8 mouse cellular contexts compared by ENCODE assay signal in the genomic region with DNA sequence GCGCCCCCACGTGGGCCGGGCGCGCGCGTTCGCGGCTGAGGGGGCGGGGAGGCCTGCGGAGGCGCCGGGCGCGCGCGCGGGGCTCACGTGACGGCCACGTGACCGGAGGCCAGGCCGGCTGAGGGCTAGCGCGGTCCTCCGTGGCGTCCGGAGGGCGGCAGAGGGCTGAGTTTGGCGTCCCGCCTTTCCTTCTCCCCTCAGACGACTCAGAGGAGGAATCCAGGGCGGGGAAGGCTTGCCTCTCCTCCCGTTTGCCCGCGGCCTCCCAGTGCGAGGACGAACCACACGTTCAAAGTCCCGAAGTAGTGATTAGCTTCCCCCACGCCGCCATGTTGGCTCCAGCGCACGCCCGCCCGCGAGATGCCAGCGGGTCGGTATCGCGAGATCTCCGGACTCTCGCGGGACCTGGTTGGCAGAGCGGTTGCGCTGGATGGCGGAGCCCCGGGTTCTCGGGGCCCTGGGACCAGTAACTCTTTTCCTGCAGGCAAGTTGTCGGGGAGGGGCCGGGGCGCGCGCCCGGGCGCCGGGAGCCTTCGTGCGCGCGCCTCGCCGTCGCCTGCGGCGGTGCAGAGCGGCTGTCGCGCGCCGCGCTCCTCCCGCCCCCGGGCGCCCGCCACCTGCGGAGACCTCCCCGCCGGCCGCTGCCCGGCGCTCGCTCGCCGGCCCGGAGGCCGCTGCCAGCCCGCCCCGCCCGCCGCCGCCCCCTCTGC. TPM values are rescaled to one million over a fixed set of nuclear protein-coding genes. Genes with fewer than 3 reads are reported as not detected.
A peak's percentile ranks its signal among the peaks of the same experiment; 100 is the strongest.
DNase-seq lines count a peak whose midpoint lies in the region; ATAC-seq and TF ChIP-seq lines count a peak whose summit lies in the region.

No protein-coding gene starts in this region.

- peak overlapping the region; percentile 89 for H3K9ac ChIP-seq in forebrain, postnatal 0 days
- peak overlapping the region; percentile 93 for H3K9ac ChIP-seq in lung, embryonic 16.5 days (ENCODE audit: low read length)

- peak overlapping the region; percentile 87 for H3K4me3 ChIP-seq in G1E (ENCODE audit: low read depth, low read length)
- H3K4me3 ChIP-seq in forebrain, postnatal 0 days (ENCODE audit: low read depth, low read length), result peak overlapping the region; percentile 85
- peak overlapping the region; percentile 84 for H3K4me3 ChIP-seq in lung, embryonic 16.5 days (ENCODE audit: low read length)

- peak; percentile 62 for ATAC-seq in G1E (ENCODE audit: extremely low read depth, insufficient number of reproducible peaks, low FRiP score, poor library complexity, severe bottlenecking)
- peak; percentile 91 for ATAC-seq in forebrain, postnatal 0 days
- peak; percentile 88 to 91 for ATAC-seq in hematopoietic stem cell, adult 5-6 weeks (replicated peaks in 1 of 2; ENCODE audit: insufficient read depth in 1 of 2, low FRiP score in 2 of 2, low TSS enrichment in 1 of 2, low read depth in 1 of 2, poor library complexity in 2 of 2, severe bottlenecking in 2 of 2)
- peak; percentile 91 for ATAC-seq in lung, embryonic 16.5 days (ENCODE audit: low read depth)

- 2% methylated on average over 82 of the region's 102 CpGs for WGBS in forebrain, postnatal 0 days
- WGBS in lung, embryonic 16.5 days, result under 1% methylated on average over 46 of the region's 102 CpGs

- H3K9me3 ChIP-seq in G1E (replicated peaks), result no peaks in the 10 kb centered on the region
- no peaks in the 10 kb centered on the region for H3K9me3 ChIP-seq in forebrain, postnatal 0 days (ENCODE audit: low read length)
- no peaks in the 10 kb centered on the region for H3K9me3 ChIP-seq in lung, embryonic 16.5 days (ENCODE audit: control insufficient read depth, low read length)

- H3K27me3 ChIP-seq in G1E (ENCODE audit: insufficient read depth, low read length), result no peaks in the 10 kb centered on the region
- H3K27me3 ChIP-seq in forebrain, postnatal 0 days (ENCODE audit: insufficient read depth, low read length), result no peaks in the 10 kb centered on the region
- H3K27me3 ChIP-seq in lung, embryonic 16.5 days (ENCODE audit: control insufficient read depth, insufficient read depth, low read depth, low read length), result no peaks in the 10 kb centered on the region

- peak; percentile 84 for DNase-seq in G1E (ENCODE audit: low spot score)
- DNase-seq in cerebellum, adult 18-20 months, result peak; percentile 94 to 98
- DNase-seq in forebrain, postnatal 0 days, result peak; percentile 99
- peak; percentile 95 for DNase-seq in layer of hippocampus, adult 9-10 months (ENCODE audit: low spot score)
- peak; percentile 98 for DNase-seq in ovary, postnatal 10 days (ENCODE audit: low spot score)
- peak; percentile 97 to 99 for DNase-seq in thymus, postnatal 10 days (ENCODE audit: low spot score in 2 of 2)

- peak overlapping the region; percentile 80 for H3K4me2 ChIP-seq in forebrain, postnatal 0 days (ENCODE audit: low read depth)
- H3K4me2 ChIP-seq in lung, embryonic 16.5 days (ENCODE audit: low read depth, low read length), result peak overlapping the region; percentile 71

- H3K27ac ChIP-seq in forebrain, postnatal 0 days (ENCODE audit: low read depth, low read length), result peak overlapping the region; percentile 99
- peak overlapping the region; percentile 94 for H3K27ac ChIP-seq in lung, embryonic 16.5 days (ENCODE audit: low read length)

- no peak for TF ChIP-seq CTCF in G1E (IDR thresholded peaks at IDR 0.05; ENCODE audit: low read depth, low read length)
- no peak for TF ChIP-seq CTCF in forebrain, postnatal 0 days (IDR thresholded peaks at IDR 0.05; ENCODE audit: low read depth)

- H3K4me1 ChIP-seq in G1E (ENCODE audit: insufficient read depth, low read depth, low read length), result peaks cover 52% of the 10 kb centered on the region
- no peaks in the 10 kb centered on the region for H3K4me1 ChIP-seq in forebrain, postnatal 0 days (ENCODE audit: insufficient read depth)
- peaks cover 14% of the 10 kb centered on the region for H3K4me1 ChIP-seq in lung, embryonic 16.5 days (replicated peaks; ENCODE audit: control insufficient read depth, insufficient read depth, low read length)

- peaks cover 39% of the 10 kb centered on the region for H3K36me3 ChIP-seq in G1E (replicated peaks)
- H3K36me3 ChIP-seq in forebrain, postnatal 0 days (ENCODE audit: insufficient read depth), result peaks cover 2% of the 10 kb centered on the region; the same call in 1 of the 2 replicates
- peaks cover 2% of the 10 kb centered on the region for H3K36me3 ChIP-seq in lung, embryonic 16.5 days (ENCODE audit: control insufficient read depth, insufficient read depth, low read length)

RNA-seq across cellular contexts. Expression of a gene that starts 1.2 kb away (rescaled TPM):
- 64.4 and 86.9 TPM in 2 replicates for total RNA-seq in G1E (2014; fragmentation: Nextera tagmentation)
- 81.3 and 85.5 TPM in 2 replicates for total RNA-seq in G1E (2017)
- polyA plus RNA-seq in G1E (2012), result 11.8 and 14.3 TPM in 2 replicates
- 32.7 and 43.4 TPM in 2 replicates for total RNA-seq in forebrain, postnatal 0 days (2014; rRNA removed)
- 16.1 and 22.6 TPM in 2 replicates for polyA plus RNA-seq in forebrain, postnatal 0 days (2015; fragmentation: Nextera tagmentation; extraction: Ambion mirVana)
- 92.6 and 113 TPM in 2 replicates for total RNA-seq in hematopoietic stem cell, adult 5-6 weeks (2017)
- 40.3 and 42.3 TPM in 2 replicates for polyA plus RNA-seq in lung, embryonic 16.5 days (2015; fragmentation: Nextera tagmentation; extraction: Ambion mirVana)

RNA-seq across cellular contexts. Expression of a gene that starts 50.2 kb away (rescaled TPM):
- 85.7 and 96.5 TPM in 2 replicates for total RNA-seq in G1E (2014; fragmentation: Nextera tagmentation)
- total RNA-seq in G1E (2017), result 102 and 108 TPM in 2 replicates
- 12.1 and 16.8 TPM in 2 replicates for polyA plus RNA-seq in G1E (2012)
- 113 and 119 TPM in 2 replicates for total RNA-seq in forebrain, postnatal 0 days (2014; rRNA removed)
- polyA plus RNA-seq in forebrain, postnatal 0 days (2015; fragmentation: Nextera tagmentation; extraction: Ambion mirVana), result 64.7 and 67.6 TPM in 2 replicates
- total RNA-seq in hematopoietic stem cell, adult 5-6 weeks (2017), result 58.0 and 72.5 TPM in 2 replicates
- 57.6 and 58.4 TPM in 2 replicates for polyA plus RNA-seq in lung, embryonic 16.5 days (2015; fragmentation: Nextera tagmentation; extraction: Ambion mirVana)

RNA-seq across cellular contexts. Expression of a gene that starts 56.2 kb away (rescaled TPM):
- 55.7 and 59.3 TPM in 2 replicates for total RNA-seq in G1E (2014; fragmentation: Nextera tagmentation)
- total RNA-seq in G1E (2017), result 25.9 and 28.6 TPM in 2 replicates
- polyA plus RNA-seq in G1E (2012), result 26.6 and 38.4 TPM in 2 replicates
- 20.3 and 24.3 TPM in 2 replicates for total RNA-seq in forebrain, postnatal 0 days (2014; rRNA removed)
- 14.1 and 18.8 TPM in 2 replicates for polyA plus RNA-seq in forebrain, postnatal 0 days (2015; fragmentation: Nextera tagmentation; extraction: Ambion mirVana)
- total RNA-seq in hematopoietic stem cell, adult 5-6 weeks (2017), result 28.0 and 30.8 TPM in 2 replicates
- polyA plus RNA-seq in lung, embryonic 16.5 days (2015; fragmentation: Nextera tagmentation; extraction: Ambion mirVana), result 14.7 and 15.7 TPM in 2 replicates

Comparison
In these comparisons a context has a peak if more than half of its experiments do, and no peak if none do; other contexts are left out.
1. Peak in every context shown above with its lines: DNase-seq, ATAC-seq, H3K4me3 ChIP-seq and H3K27ac ChIP-seq.